Mouse (Mus musculus): Measurements from ENCODE around the gene Hck.

The Hck gene

GRCm38 (mm10) chr2:153108313-153109264 is at the start of gene Hck:
Hck (plus strand) TSS chr2:153108468.
- no peak for TF ChIP-seq GATA4 (IDR thresholded peaks at IDR 0.05; ENCODE audit: insufficient replicate concordance, low read length)

- TF ChIP-seq GATA4 (IDR thresholded peaks at IDR 0.05; ENCODE audit: insufficient replicate concordance, low read length) = no peak
Measured at GRCm38 (mm10) chr2:153060216-153060615, 48.1 kb upstream of the Hck start.

- TF ChIP-seq GATA4 (IDR thresholded peaks at IDR 0.05; ENCODE audit: insufficient replicate concordance, low read length) = no peak
Measured at GRCm38 (mm10) chr2:153063394-153063793, 44.9 kb upstream of the Hck start.

- TF ChIP-seq GATA4 (IDR thresholded peaks at IDR 0.05; ENCODE audit: insufficient replicate concordance, low read length) = 0 out of 2 replicates have a peak, but pooled peaks have one; percentile 14
Measured at GRCm38 (mm10) chr2:153064190-153064970, 43.9 kb upstream of the Hck start.

GRCm38 (mm10) chr2:153065747-153066508 is 42.3 kb upstream of the Hck start, which contains the start of gene Ccm2l:
Ccm2l (plus strand) TSS chr2:153065955.
- TF ChIP-seq GATA4 (IDR thresholded peaks at IDR 0.05; ENCODE audit: insufficient replicate concordance, low read length) = no peak

- no peak for TF ChIP-seq GATA4 (IDR thresholded peaks at IDR 0.05; ENCODE audit: insufficient replicate concordance, low read length)
Measured at GRCm38 (mm10) chr2:153066991-153067390, 41.3 kb upstream of the Hck start.

GRCm38 (mm10) chr2:153070762-153071490 is 37.3 kb upstream of the Hck start:
- TF ChIP-seq GATA4 (IDR thresholded peaks at IDR 0.05; ENCODE audit: insufficient replicate concordance, low read length) = peak; percentile 45; the same call in 1 of the 2 replicates

GRCm38 (mm10) chr2:153071491-153072184 is 36.6 kb upstream of the Hck start:
- TF ChIP-seq GATA4 (IDR thresholded peaks at IDR 0.05; ENCODE audit: insufficient replicate concordance, low read length) = no peak

- no peak for TF ChIP-seq GATA4 (IDR thresholded peaks at IDR 0.05; ENCODE audit: insufficient replicate concordance, low read length)
Measured at GRCm38 (mm10) chr2:153074651-153075050, 33.6 kb upstream of the Hck start.

- no peak for TF ChIP-seq GATA4 (IDR thresholded peaks at IDR 0.05; ENCODE audit: insufficient replicate concordance, low read length)
Measured at GRCm38 (mm10) chr2:153075961-153076360, 32.3 kb upstream of the Hck start.

- peak; percentile 87 for TF ChIP-seq GATA4 (IDR thresholded peaks at IDR 0.05; ENCODE audit: insufficient replicate concordance, low read length)
Measured at GRCm38 (mm10) chr2:153080841-153081523, 27.3 kb upstream of the Hck start.

- no peak for TF ChIP-seq GATA4 (IDR thresholded peaks at IDR 0.05; ENCODE audit: insufficient replicate concordance, low read length)
Measured at GRCm38 (mm10) chr2:153081866-153082265, 26.4 kb upstream of the Hck start.

GRCm38 (mm10) chr2:153083275-153083674 is 25.0 kb upstream of the Hck start:
- no peak for TF ChIP-seq GATA4 (IDR thresholded peaks at IDR 0.05; ENCODE audit: insufficient replicate concordance, low read length)

All from liver, adult (tissue).